Mouse (Mus musculus) CH12.LX (cell line): ENCODE data around the gene Actb. TPM values are rescaled to one million over a fixed set of nuclear protein-coding genes. Genes with fewer than 3 reads are reported as not detected.

Source experiments
- DNase-seq: peaks from one replicate; pipeline ENCODE4 v3.0.0-alpha.2; 2013; ENCODE audit errors: extremely low read depth
- H3K27ac ChIP-seq: 2 replicates; pipeline ENCODE4 v1.5.1; 2012; ENCODE audit warnings: low read depth, mild to moderate bottlenecking, control low read depth, moderate library complexity; ENCODE audit not compliant: insufficient read depth
- H3K27me3 ChIP-seq: replicated peaks from 2 replicates; pipeline ENCODE3; 2012; ENCODE audit warnings: inconsistent platforms
- H3K36me3 ChIP-seq, 2 experiments: replicated peaks in 1 of 2; 2 replicates each; pipeline versions ENCODE3 to v1.6.1; 2012; ENCODE audit warnings: inconsistent platforms in 1 of 2, low read length in 1 of 2, mild to moderate bottlenecking in 1 of 2, mixed read lengths in 1 of 2, moderate library complexity in 1 of 2; ENCODE audit not compliant: control insufficient read depth in 1 of 2, insufficient read depth in 1 of 2
- H3K4me1 ChIP-seq, 2 experiments: 2 replicates each; pipeline ENCODE4 v1.6.1; 2012; ENCODE audit warnings: inconsistent platforms in 1 of 2, moderate library complexity in 1 of 2; ENCODE audit not compliant: insufficient read depth in 2 of 2, control insufficient read depth in 1 of 2
- H3K4me2 ChIP-seq: 2 replicates; pipeline ENCODE4 v1.6.1; 2012; ENCODE audit warnings: low read depth, mild to moderate bottlenecking, control low read depth; ENCODE audit not compliant: poor library complexity, insufficient read depth, severe bottlenecking
- H3K4me3 ChIP-seq, 3 experiments: fragments of 150-350 bp in 1 of 3; sonication (generic) in 1 of 3; replicated peaks in 1 of 3; 2 replicates each; pipeline versions ENCODE3 to v1.5.1; 2011 to 2012; ENCODE audit warnings: low read depth in 2 of 3, low read length in 2 of 3, mild to moderate bottlenecking in 2 of 3, moderate library complexity in 2 of 3, control low read depth in 1 of 3, improper control_type of control experiment in 1 of 3, inconsistent platforms in 1 of 3, mixed read lengths in 1 of 3; ENCODE audit not compliant: poor library complexity in 1 of 3
- H3K79me2 ChIP-seq: replicated peaks from 2 replicates; pipeline ENCODE4 v1.6.1; 2012; ENCODE audit warnings: mild to moderate bottlenecking, moderate library complexity; ENCODE audit not compliant: control insufficient read depth, poor library complexity, insufficient read depth, severe bottlenecking; ENCODE audit errors: extremely low read depth
- H3K9ac ChIP-seq: 2 replicates; pipeline ENCODE4 v1.6.1; 2012; ENCODE audit warnings: low read depth, mild to moderate bottlenecking, control low read depth, moderate library complexity; ENCODE audit not compliant: insufficient read depth
- H3K9me3 ChIP-seq: replicated peaks from 2 replicates; pipeline ENCODE3; 2012; ENCODE audit warnings: low read length, inconsistent platforms, mixed read lengths
- E2F4 ChIP-seq: IDR thresholded peaks from 2 replicates; pipeline ENCODE4 v1.6.1; 2011; ENCODE audit warnings: low read depth, low read length, improper control_type of control experiment; ENCODE audit not compliant: insufficient replicate concordance
- EP300 ChIP-seq: IDR thresholded peaks from 2 replicates; pipeline ENCODE4 v1.6.1; 2011; ENCODE audit warnings: low read length, improper control_type of control experiment
- GABPA ChIP-seq: IDR thresholded peaks from 2 replicates; pipeline ENCODE4 v1.6.1; 2012; ENCODE audit warnings: low read depth, low read length, improper control_type of control experiment, inconsistent platforms; ENCODE audit not compliant: insufficient replicate concordance
- HCFC1 ChIP-seq: IDR thresholded peaks from 2 replicates; pipeline ENCODE4 v1.6.1; 2012; ENCODE audit warnings: low read depth, mild to moderate bottlenecking, inconsistent platforms, low read length, improper control_type of control experiment
- JUN ChIP-seq: IDR thresholded peaks from 2 replicates; pipeline ENCODE4 v1.6.1; 2011; ENCODE audit warnings: low read depth, mild to moderate bottlenecking, low read length, improper control_type of control experiment, moderate library complexity; ENCODE audit not compliant: insufficient read depth
- JUND ChIP-seq: conservative IDR thresholded peaks from 2 replicates; pipeline ENCODE4 v1.6.1; 2011; ENCODE audit warnings: low read depth, low read length, improper control_type of control experiment
- KAT2A ChIP-seq: IDR thresholded peaks from 2 replicates; pipeline ENCODE4 v1.6.1; 2012; ENCODE audit warnings: low read length, improper control_type of control experiment, inconsistent platforms; ENCODE audit not compliant: insufficient replicate concordance
- MAX ChIP-seq: IDR thresholded peaks from 2 replicates; pipeline ENCODE4 v1.6.1; 2011; ENCODE audit warnings: low read length, improper control_type of control experiment
- MEF2A ChIP-seq: IDR thresholded peaks from 2 replicates; pipeline ENCODE4 v1.6.1; 2014; ENCODE audit warnings: low read depth, mild to moderate bottlenecking, inconsistent platforms, low read length, improper control_type of control experiment, borderline replicate concordance
- MXI1 ChIP-seq: IDR thresholded peaks from 2 replicates; pipeline ENCODE4 v1.6.1; 2011; ENCODE audit warnings: mild to moderate bottlenecking, low read depth, low read length, improper control_type of control experiment
- NELFE ChIP-seq: IDR thresholded peaks from 2 replicates; pipeline ENCODE4 v1.6.1; 2011; ENCODE audit warnings: low read depth, low read length, improper control_type of control experiment
- POLR2A ChIP-seq: IDR thresholded peaks from 2 replicates; pipeline ENCODE4 v1.6.1; 2011; ENCODE audit warnings: low read depth, mild to moderate bottlenecking, improper control_type of control experiment, low read length
- RCOR1 ChIP-seq: conservative IDR thresholded peaks from 2 replicates; pipeline ENCODE4 v1.6.1; 2012; ENCODE audit warnings: low read depth, mild to moderate bottlenecking, inconsistent platforms, low read length, improper control_type of control experiment
- SMC3 ChIP-seq: IDR thresholded peaks from 2 replicates; pipeline ENCODE4 v1.6.1; 2011; ENCODE audit warnings: low read depth, low read length, improper control_type of control experiment
- UBTF ChIP-seq: IDR thresholded peaks from 2 replicates; pipeline ENCODE4 v1.6.1; 2012; ENCODE audit warnings: low read depth, mild to moderate bottlenecking, inconsistent platforms, low read length, improper control_type of control experiment, moderate library complexity
- USF2 ChIP-seq: conservative IDR thresholded peaks from 2 replicates; pipeline ENCODE4 v1.6.1; 2011; ENCODE audit warnings: low read depth, low read length, improper control_type of control experiment
- ZKSCAN1 ChIP-seq: IDR thresholded peaks from 2 replicates; pipeline ENCODE4 v1.6.1; 2012; ENCODE audit warnings: low read depth, inconsistent platforms, low read length, improper control_type of control experiment, borderline replicate concordance
- ZMIZ1 ChIP-seq: IDR thresholded peaks from 2 replicates; pipeline ENCODE4 v1.6.1; 2012; ENCODE audit warnings: low read depth, mild to moderate bottlenecking, inconsistent platforms, low read length, improper control_type of control experiment
- ZNF384 ChIP-seq: IDR thresholded peaks from 2 replicates; pipeline ENCODE4 v1.6.1; 2012; ENCODE audit warnings: low read depth, low read length, improper control_type of control experiment, inconsistent platforms
- dilution Hi-C: fragments of 300-500 bp; cut with MboI; formaldehyde crosslinking; loops from 2 replicates; pipeline ENCODE4 v1.14.3; 2020; ENCODE audit warnings: low sequenced_read_pairs; ENCODE audit not compliant: extremely low pct_unique_long_range_greater_than_20kb, extremely low pct_ligation_motif_present
- in situ Hi-C: fragments of 300-500 bp; cut with MboI; formaldehyde crosslinking; loops from 3 replicates; pipeline ENCODE4 v1.14.3; 2019; ENCODE audit warnings: low sequenced_read_pairs, low pct_ligation_motif_present, low pct_unique_long_range_greater_than_20kb, mixed read lengths
- polyA plus RNA-seq: library from polyadenylated mRNA; unstranded; fragments of >175 nt; gene quantifications from 2 replicates; pipeline ENCODE4 v1.2.1, GENCODE M21; 2012; ENCODE audit warnings: low read depth; ENCODE audit not compliant: insufficient read length
- total RNA-seq, 2 experiments: library from RNA; depleted of rRNA; stranded (reverse); fragments of 300-350 nt in 1 of 2; fragments of >200 nt in 1 of 2; gene quantifications; 2 replicates each; pipeline ENCODE4 v1.2.3; 2012 to 2014

The Actb gene
- total and polyA plus RNA-seq, 3 experiments, result 3,882 to 5,048 (median 4,756) TPM

GRCm38 (mm10) chr5:142881936-142882335 lies 24.6 kb downstream of the Actb start:
- no peak overlapping the region for H3K4me2 ChIP-seq
- TF ChIP-seq KAT2A (no peak), EP300 (no peak), ZMIZ1 (no peak), E2F4 (no peak), USF2 (no peak), JUND (no peak), SMC3 (no peak), NELFE (no peak), ZNF384 (no peak), RCOR1 (no peak), POLR2A (no peak), MXI1 (no peak), ZKSCAN1 (no peak), UBTF (no peak), JUN (no peak), HCFC1 (no peak), GABPA (no peak), MEF2A (no peak), MAX (no peak)
- TF ChIP-seq, all 38 proteins: peak for 0
- Histone ChIP-seq H3K79me2 (no peaks in the 10 kb centered on the region; the same call in 1 of the 2 replicates), H3K27me3 (no peaks in the 10 kb centered on the region), H3K4me1 (peaks cover 0 to 23% of the 10 kb centered on the region in 2 experiments; a peak in 3 of 4 replicates), H3K9ac (no peak overlapping the region), H3K27ac (no peak overlapping the region), H3K9me3 (no peaks in the 10 kb centered on the region), H3K36me3 (peaks cover 37 to 82% of the 10 kb centered on the region in 2 experiments), H3K4me3 (no peak overlapping the region)
- DNase-seq, result no peak
- in situ Hi-C loops, result no loop called here
- dilution Hi-C loops, result no loop called here

GRCm38 (mm10) chr5:142880806-142881516 lies 25.6 kb downstream of the Actb start:
- H3K4me1 ChIP-seq, result peaks cover 0 to 23% of the 10 kb centered on the region in 2 experiments; a peak in 3 of 4 replicates
- H3K9ac ChIP-seq, result no peak overlapping the region
- H3K27me3 ChIP-seq, result no peaks in the 10 kb centered on the region
- H3K36me3 ChIP-seq, result peaks cover 35 to 82% of the 10 kb centered on the region in 2 experiments
- no peak overlapping the region for H3K27ac ChIP-seq
- H3K9me3 ChIP-seq, result no peaks in the 10 kb centered on the region
- DNase-seq, result no peak
- no peak for TF ChIP-seq E2F4
- TF ChIP-seq, all 38 proteins: peak for 0
- no peaks in the 10 kb centered on the region; the same call in 1 of the 2 replicates for H3K79me2 ChIP-seq
- no peak overlapping the region for H3K4me2 ChIP-seq
- in situ Hi-C loops (no loop called here), dilution Hi-C loops (no loop called here)
- H3K4me3 ChIP-seq, result no peak overlapping the region
